Mouse (Mus musculus) brain, embryonic 14.5 days (tissue): ENCODE measurements at regions not wholly inside any gene's neighbourhood (a gene's known extent, or its start where the extent isn't known, plus 50 kb on each side); places are given as distances from the start of the nearest gene placed in this dataset.

Source experiments
- DNase-seq: peaks from one replicate; pipeline ENCODE4 v3.0.0-alpha.2; 2011; ENCODE audit warnings: low read depth
- CTCF ChIP-seq: fragments of 200-500 bp; IDR thresholded peaks from 2 replicates; pipeline ENCODE4 v1.5.1; 2012; ENCODE audit warnings: inconsistent platforms, mild to moderate bottlenecking, moderate library complexity, borderline replicate concordance; ENCODE audit not compliant: insufficient read depth, insufficient read length; ENCODE audit errors: extremely low read depth
- POLR2A ChIP-seq: fragments of 200-500 bp; IDR thresholded peaks from 2 replicates; pipeline ENCODE4 v1.6.1; 2012; ENCODE audit warnings: mild to moderate bottlenecking, inconsistent platforms, borderline replicate concordance; ENCODE audit not compliant: poor library complexity, insufficient read depth, insufficient read length, severe bottlenecking; ENCODE audit errors: extremely low read depth

- TF ChIP-seq POLR2A (no peak), CTCF (no peak)
- DNase-seq = peak; percentile 21
Observed at GRCm38 (mm10) chr6:117356101-117356500, 187.8 kb downstream of the Cxcl12 start.

- TF ChIP-seq POLR2A (no peak), CTCF (no peak)
Observed at GRCm38 (mm10) chr6:117359401-117359800, 191.1 kb downstream of the Cxcl12 start.

DNA sequence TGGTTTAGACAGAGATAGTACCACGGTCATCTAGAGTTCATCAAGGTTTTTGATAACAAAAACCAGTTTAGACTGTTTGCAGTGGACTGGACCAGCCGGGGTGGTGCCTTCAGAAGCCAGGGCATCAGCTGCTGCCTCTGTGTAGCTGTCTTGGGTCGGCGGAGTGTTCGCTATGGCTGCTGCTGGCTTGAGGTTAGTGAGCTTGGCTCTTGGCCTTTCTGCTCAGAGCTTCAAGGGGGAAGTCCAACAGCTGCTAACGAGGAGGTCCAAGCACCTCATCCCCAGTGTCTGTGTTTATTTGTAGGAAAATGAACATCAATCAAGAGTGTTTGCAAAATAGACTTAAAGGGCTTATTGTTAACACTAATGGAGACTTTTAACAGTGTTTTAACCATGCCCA is 198.2 kb downstream of the Cxcl12 start:
- TF ChIP-seq POLR2A (no peak), CTCF (no peak)
- no peak for DNase-seq

More at GRCm38 (mm10) chr6:117359401-117359800, 191.1 kb downstream of the Cxcl12 start:
- DNase-seq = no peak

GRCm38 (mm10) chr6:117375989-117376388 is 207.7 kb downstream of the Cxcl12 start:
- DNase-seq = no peak
- TF ChIP-seq CTCF (peak; percentile 23; the same call in 1 of the 2 replicates), POLR2A (no peak)

DNA sequence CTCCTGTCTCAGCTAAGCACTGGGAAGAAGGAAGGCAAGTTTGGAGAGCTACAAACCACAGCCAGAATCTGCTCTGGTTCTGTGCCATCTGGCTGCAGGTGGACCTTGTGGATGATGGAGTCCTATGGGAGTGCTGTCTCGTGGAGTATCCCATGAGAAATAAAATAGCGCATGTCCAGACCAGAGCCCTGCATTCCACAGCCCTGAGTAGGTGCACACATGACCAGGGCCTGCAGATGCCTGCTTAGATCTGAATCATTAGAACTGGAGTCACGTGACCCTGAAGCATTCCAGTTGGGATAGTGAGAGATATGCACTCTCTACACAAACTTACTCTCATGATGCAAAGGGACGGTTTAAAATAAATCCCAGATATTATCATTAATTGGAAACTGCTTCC is 211.6 kb downstream of the Cxcl12 start:
- no peak for TF ChIP-seq POLR2A
- no peak for TF ChIP-seq CTCF
- DNase-seq = no peak

GRCm38 (mm10) chr6:117390233-117390848 is 222.0 kb downstream of the Cxcl12 start:
- TF ChIP-seq CTCF = no peak
- no peak for TF ChIP-seq POLR2A
- DNase-seq = no peak

GRCm38 (mm10) chr6:117393480-117393879 is 225.1 kb downstream of the Cxcl12 start:
- TF ChIP-seq POLR2A (no peak), CTCF (no peak)
- DNase-seq = no peak

DNA sequence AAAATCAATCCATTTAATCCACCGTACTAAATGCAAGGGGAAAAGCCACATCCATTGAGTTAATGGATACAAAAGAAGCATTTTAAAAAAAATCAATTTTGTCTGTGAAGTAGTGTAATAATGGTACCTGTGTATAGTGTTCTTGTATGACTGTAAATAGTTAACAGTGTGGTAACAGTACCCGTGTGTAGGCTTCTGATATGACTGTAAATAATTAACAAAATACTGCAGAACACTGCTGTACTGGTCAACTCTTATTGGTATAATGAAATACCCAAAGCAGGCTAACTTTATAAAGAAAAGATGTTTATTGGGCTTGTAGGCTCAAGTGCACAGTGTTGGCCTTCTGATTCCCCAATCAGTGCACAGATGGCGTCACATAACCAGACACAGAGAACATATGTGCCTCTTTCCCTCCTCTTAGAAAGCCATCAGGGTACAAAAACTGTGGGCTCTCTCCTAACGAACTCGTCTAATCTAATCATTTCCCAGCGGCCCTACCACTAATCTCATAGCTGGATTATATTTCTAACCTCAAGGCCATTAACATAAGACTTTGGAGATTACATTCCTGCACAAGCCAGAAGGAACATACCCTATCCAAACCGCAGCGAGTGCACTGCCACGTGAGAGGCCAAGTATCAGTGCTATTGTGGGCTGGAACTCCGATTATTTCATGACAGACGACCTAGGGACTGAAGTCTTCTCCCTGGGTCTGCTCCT is 237.4 kb downstream of the Cxcl12 start:
- DNase-seq = peak; percentile 60
- TF ChIP-seq POLR2A (no peak), CTCF (no peak)

- TF ChIP-seq CTCF = no peak
- no peak for TF ChIP-seq POLR2A
- no peak for DNase-seq
Observed at GRCm38 (mm10) chr6:117406312-117406595, 237.9 kb downstream of the Cxcl12 start.

DNA sequence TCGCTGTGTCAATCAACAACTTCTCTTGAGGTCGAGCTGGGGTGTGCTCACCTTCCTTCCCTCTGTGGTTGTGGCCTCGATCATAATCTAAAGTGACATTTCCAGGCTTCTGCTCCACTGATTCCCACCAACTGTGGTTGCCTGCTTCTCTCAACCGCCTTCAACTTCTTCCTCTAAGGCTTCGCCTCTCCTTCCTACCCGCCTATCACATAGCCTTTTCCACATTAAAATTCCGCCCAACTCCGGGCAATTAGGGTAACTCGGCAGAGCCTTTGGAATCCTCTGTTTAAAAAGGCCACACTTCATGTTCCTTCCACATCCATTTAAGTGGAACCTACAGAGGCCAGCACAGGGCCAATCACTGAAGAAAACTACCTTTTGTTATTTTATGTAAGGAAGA is 238.4 kb downstream of the Cxcl12 start:
- DNase-seq = peak; percentile 19
- TF ChIP-seq CTCF = no peak
- no peak for TF ChIP-seq POLR2A

DNA sequence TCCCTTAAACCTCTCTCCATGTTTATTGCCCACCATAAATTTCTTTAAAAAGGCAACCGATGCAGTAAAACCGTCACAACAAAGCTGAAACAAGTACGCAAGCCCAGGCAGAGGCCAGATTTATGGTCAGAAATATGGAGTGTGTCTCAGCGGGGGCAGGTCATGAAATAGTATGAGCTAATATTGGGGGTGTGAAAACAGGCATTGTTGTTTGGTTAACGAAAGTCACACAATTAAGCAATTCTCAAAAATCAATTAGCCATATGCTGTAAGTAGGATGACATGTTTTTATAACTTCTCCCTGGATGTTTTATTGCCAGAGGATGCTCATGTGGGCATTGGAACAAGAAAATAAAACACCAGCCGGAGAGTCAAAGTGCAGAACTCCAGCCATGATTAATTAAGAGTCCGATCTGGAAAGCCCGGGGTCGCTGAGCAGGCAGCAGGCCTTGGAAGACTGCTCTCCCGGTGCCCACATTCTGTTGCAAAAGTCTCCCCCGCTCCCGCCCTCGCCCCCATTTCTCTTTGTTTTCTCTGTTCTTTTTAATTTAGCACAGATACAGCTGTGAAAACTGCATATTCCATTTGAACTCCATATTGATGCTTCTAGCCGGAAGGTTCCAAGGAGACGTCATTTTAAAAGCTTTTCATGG is 239.0 kb downstream of the Cxcl12 start:
- no peak for TF ChIP-seq CTCF
- no peak for TF ChIP-seq POLR2A
- DNase-seq = no peak
